Mouse (Mus musculus): Measurements from ENCODE around the gene Pkd1l2. TPM values are rescaled to one million over a fixed set of nuclear protein-coding genes. Genes with fewer than 3 reads are reported as not detected.

The Pkd1l2 gene
- total RNA-seq, 4 experiments from 2014 or later, result 0.06 to 0.27 (median 0.11) TPM; not detected in 1

- no peak for DNase-seq (ENCODE audit: low spot score in 2 of 2)
Measured at GRCm38 (mm10) chr8:117085521-117085920, 3.3 kb upstream of the Pkd1l2 start.

- DNase-seq (ENCODE audit: low spot score in 2 of 2), result no peak
Measured at GRCm38 (mm10) chr8:117082947-117083559, 804 bp upstream of the Pkd1l2 start.

GRCm38 (mm10) chr8:117079652-117080051 lies 2.6 kb downstream of the Pkd1l2 start:
- DNase-seq (ENCODE audit: low spot score in 2 of 2), result no peak

- DNase-seq (ENCODE audit: low spot score in 2 of 2), result no peak
Measured at GRCm38 (mm10) chr8:117078367-117078926, 3.8 kb downstream of the Pkd1l2 start.

GRCm38 (mm10) chr8:117074350-117075182 lies 7.7 kb downstream of the Pkd1l2 start:
- DNase-seq (ENCODE audit: low spot score in 2 of 2), result no peak

- DNase-seq (ENCODE audit: low spot score in 2 of 2), result no peak
Measured at GRCm38 (mm10) chr8:117069708-117070107, 12.5 kb downstream of the Pkd1l2 start.

- no peak for DNase-seq (ENCODE audit: low spot score in 2 of 2)
Measured at GRCm38 (mm10) chr8:117068294-117068693, 14.0 kb downstream of the Pkd1l2 start.

GRCm38 (mm10) chr8:117067396-117067795 lies 14.9 kb downstream of the Pkd1l2 start:
- no peak for DNase-seq (ENCODE audit: low spot score in 2 of 2)

- DNase-seq (ENCODE audit: low spot score in 2 of 2), result no peak
Measured at GRCm38 (mm10) chr8:117066955-117067354, 15.3 kb downstream of the Pkd1l2 start.

GRCm38 (mm10) chr8:117061180-117061880 lies 20.9 kb downstream of the Pkd1l2 start:
- peak in 1 of 2 experiments; percentile 29 for DNase-seq (ENCODE audit: low spot score in 2 of 2)

GRCm38 (mm10) chr8:117060306-117060705 lies 21.9 kb downstream of the Pkd1l2 start:
- DNase-seq (ENCODE audit: low spot score in 2 of 2), result no peak

GRCm38 (mm10) chr8:117059021-117059420 lies 23.2 kb downstream of the Pkd1l2 start:
- no peak for DNase-seq (ENCODE audit: low spot score in 2 of 2)

GRCm38 (mm10) chr8:117055097-117055496 lies 27.2 kb downstream of the Pkd1l2 start:
- no peak for DNase-seq (ENCODE audit: low spot score in 2 of 2)

GRCm38 (mm10) chr8:117054146-117054545 lies 28.1 kb downstream of the Pkd1l2 start:
- DNase-seq (ENCODE audit: low spot score in 2 of 2), result no peak

- DNase-seq (ENCODE audit: low spot score in 2 of 2), result no peak
Measured at GRCm38 (mm10) chr8:117053135-117054079, 28.8 kb downstream of the Pkd1l2 start.

- DNase-seq (ENCODE audit: low spot score in 2 of 2), result no peak
Measured at GRCm38 (mm10) chr8:117051316-117051715, 30.9 kb downstream of the Pkd1l2 start.

GRCm38 (mm10) chr8:117050763-117051162 lies 31.5 kb downstream of the Pkd1l2 start:
- DNase-seq (ENCODE audit: low spot score in 2 of 2), result no peak

- DNase-seq (ENCODE audit: low spot score in 2 of 2), result no peak
Measured at GRCm38 (mm10) chr8:117049444-117049843, 32.8 kb downstream of the Pkd1l2 start.

- no peak for DNase-seq (ENCODE audit: low spot score in 2 of 2)
Measured at GRCm38 (mm10) chr8:117043584-117043983, 38.7 kb downstream of the Pkd1l2 start.

GRCm38 (mm10) chr8:117039843-117040242 lies 42.4 kb downstream of the Pkd1l2 start:
- peak in 1 of 2 experiments; percentile 16 for DNase-seq (ENCODE audit: low spot score in 2 of 2)

All from layer of hippocampus, adult 8-10 months (tissue).